Mouse (Mus musculus) monocyte, adult 5-6 weeks (primary cell): Measurements from ENCODE around the gene Esp6. TPM values are rescaled to one million over a fixed set of nuclear protein-coding genes. Genes with fewer than 3 reads are reported as not detected.
"Not testable (repeated sequence)": the region's sequence is repeated elsewhere in the genome, so short reads cannot be mapped to it uniquely, and the experiment has no call there.

Experiments
- ATAC-seq: fragments of 153-309, 156-312 bp; replicated peaks from 2 replicates; pipeline ENCODE4 v1.8.0; 2017; ENCODE audit warnings: mild to moderate bottlenecking; ENCODE audit not compliant: low TSS enrichment, insufficient number of reproducible peaks, severe bottlenecking, poor library complexity, low FRiP score
- total RNA-seq: library from RNA; stranded (forward); fragments of 200-1000, 200-491, 200-594 nt; gene quantifications from 3 replicates; pipeline ENCODE4 v1.2.3, GENCODE M21; 2017

Gene Esp6
- not detected in 3 replicates for total RNA-seq

DNA sequence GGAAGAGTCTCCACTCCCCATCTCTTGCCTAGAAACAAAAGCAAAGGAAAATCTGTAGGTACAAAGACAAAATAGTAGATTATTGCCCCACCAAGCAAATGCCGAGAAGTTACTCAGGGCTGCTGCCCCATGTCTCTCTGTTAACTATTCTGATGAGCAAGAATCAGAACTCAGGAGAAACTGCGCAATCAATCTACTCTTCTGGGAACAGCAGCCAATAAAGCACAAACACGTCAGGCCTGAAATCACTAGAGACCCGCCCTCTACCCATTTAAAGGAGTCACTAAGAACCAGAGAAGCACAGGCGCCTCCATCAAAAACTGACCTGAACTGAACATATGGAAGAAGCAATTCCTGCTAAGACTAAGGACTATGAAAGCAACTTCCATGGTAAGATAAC, at the start of gene Esp6:
Gene Esp6, plus strand, starts transcription at position 301 of the 400 bp plus-strand sequence.
- no peak for ATAC-seq

DNA sequence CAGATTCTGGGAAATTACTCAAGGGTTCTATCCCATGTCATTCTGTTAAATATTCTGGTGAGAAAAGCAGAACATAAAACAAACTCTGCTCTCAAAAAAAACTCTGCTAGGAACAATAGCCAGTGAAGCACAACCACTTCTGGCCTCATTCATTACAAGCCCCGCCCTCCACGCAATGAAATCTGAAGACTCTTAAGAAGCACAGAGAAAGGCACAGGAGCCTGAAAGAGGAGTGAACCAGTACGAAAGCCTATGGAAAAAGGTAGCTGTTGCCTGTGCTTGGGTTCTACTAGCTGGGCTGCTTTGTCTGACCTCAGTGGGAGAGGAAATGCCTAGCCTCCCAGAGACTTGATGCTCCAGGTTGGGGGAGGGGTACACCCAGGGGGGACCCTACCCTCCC, 41.5 kb upstream of the Esp6 start, which contains the start of gene Esp8:
Gene Esp8, plus strand, starts transcription at position 205 of the 400 bp plus-strand sequence.
- ATAC-seq, result no peak

DNA sequence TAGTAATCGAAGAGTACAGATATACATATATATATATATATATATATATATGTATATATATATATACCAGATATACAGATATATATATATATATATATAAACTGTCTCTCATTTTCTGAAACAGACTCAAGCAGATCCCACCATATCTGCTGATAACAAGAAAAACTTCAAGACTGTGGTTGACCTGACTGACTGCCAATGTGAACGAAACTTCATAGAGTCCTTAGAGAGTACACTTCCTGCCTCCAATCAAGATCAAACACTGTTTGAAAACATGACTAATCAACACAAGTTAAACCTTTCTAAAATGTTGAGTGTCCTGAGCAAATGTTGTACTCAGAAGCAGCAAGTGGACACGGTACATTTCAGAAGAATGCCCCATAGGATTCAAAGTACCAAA, 31.5 kb upstream of the Esp6 start:
- no peak for ATAC-seq

DNA sequence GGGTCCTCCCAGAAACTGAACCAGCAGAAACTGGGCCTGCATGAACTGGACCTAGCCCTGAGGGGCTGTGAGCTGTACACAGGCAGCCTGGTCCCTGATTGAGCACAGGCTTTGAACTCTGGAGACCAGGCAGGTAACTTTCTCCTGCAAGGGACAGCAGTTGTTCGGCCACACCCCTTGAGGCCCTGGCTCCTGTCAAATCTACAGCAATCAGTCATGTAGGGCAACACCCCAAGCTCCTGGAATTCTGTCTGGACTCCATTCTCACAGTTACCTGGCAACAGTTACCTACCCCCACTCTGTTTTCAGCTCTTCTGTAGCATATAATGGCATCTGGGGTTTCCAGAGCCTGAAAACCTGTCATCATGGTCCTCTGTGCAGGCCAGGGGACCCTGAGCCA, 30.2 kb upstream of the Esp6 start:
- ATAC-seq, result no peak

DNA sequence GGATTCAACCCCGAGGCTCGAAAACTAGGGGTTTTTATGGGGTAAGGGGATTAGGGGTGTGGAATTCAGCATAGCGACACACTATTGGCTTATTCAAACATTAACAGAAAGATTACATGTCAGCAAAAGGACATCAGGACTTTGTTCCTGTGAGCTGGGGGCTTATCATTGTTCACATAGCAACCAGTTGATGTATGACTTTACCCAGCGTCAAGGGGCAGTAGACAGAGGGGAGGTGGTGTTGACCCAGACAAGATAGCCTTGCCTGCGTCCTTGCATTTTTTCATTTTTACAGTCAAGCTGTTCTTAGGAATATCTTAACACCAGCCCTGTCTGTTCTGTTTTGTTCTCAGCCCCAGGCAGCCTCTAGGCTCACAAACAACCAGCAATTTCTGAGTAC, 14.3 kb upstream of the Esp6 start:
- ATAC-seq, result not testable (repeated sequence)

DNA sequence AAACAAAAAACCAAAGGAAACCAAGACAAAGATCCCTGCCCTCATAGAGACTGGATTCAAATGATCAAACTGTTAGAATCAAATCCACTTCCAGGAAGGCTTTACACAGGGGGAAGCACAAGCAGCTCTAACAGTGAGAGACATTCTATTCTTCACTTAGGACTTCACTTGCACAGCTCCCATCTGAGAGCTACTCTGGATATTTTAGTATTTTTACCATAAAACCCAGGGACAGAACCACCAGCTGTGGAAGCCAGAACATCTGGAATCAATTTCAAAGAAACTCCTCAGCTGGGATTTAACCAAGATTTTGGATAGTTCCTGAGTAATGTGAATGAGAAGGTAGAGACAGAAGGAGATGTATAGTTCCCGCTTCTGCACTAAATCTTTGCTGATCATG, 7.8 kb upstream of the Esp6 start:
- ATAC-seq, result no peak

DNA sequence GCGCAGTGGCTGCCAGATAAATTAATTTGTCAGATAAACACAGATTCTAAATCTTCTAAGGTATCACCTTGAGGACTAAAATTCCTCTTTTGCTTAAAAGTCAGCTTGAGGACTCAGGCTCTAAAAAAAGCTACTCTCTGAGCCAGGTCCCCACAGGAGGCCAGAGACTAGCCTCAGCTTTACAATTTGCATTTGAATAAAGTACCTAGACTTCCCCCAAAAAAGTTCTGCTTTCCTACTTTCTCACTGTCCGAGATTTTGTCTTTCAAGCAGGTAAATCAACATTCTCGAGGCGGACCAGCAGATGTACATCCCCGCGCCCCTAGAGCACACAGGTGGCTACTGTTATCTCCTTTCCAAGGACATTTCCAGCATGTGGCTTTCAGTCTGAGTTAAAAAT, 22.6 kb downstream of the Esp6 start:
- not testable (repeated sequence) for ATAC-seq

DNA sequence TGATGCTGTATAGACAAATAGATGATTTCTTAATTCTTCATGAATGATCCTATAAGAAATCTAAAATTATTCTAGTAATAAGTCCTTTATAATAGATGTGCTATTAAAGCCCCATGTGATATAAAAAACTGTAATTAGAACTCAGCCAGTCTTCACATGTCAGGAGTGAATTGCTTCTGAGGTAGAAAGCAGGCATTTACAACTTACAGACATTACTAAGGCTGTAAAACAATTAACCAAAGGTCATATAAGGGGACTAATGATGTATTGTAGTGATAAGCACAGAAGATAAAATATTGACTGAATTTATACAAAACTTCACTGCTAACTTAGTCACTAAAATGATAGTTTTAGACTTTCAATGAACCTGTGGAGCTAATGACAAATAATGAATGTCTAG, 30.0 kb downstream of the Esp6 start:
- no peak for ATAC-seq

DNA sequence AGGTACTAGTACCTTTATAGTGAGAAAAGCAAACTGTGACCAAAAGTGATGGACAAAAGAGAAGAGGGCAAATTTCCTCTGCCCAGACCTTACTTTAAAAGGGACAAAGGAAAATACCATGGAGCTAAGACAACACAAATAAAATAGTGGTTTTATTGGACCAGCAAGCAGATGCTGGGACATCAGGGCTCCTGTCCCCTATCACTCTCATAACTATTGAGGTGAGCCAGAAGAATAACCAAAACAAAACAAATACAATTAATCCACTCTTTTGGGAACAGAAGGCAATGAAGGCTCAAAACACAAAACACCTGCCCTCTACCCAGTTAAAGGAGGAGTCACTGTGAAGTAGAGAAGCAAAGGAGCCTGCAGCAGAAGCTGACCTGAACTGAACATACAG, 37.0 kb downstream of the Esp6 start, which contains the start of gene Esp4:
Gene Esp4, plus strand, starts transcription at position 301 of the 400 bp plus-strand sequence.
- ATAC-seq, result no peak

Other genes with a start within 250 kb of the Esp6 start
- 0.49 TPM in 1 of 3 replicates, not detected in the others for gene Crisp1, start 242.3 kb upstream of the Esp6 start, total RNA-seq
- gene Esp8, start 41.5 kb upstream of the Esp6 start, total RNA-seq, result not detected in 3 replicates
- gene Esp4, start 37.1 kb downstream of the Esp6 start, total RNA-seq, result not detected in 3 replicates
- gene Esp3, start 70.6 kb downstream of the Esp6 start, total RNA-seq, result not detected in 3 replicates
- gene Esp1, start 165.6 kb downstream of the Esp6 start, total RNA-seq, result not detected in 3 replicates
- gene Crisp2, start 245.5 kb downstream of the Esp6 start, total RNA-seq, result 2.0 TPM in 1 of 3 replicates, not detected in the others
- gene Rhag, start 249.6 kb downstream of the Esp6 start, total RNA-seq, result 0.49 TPM in 1 of 3 replicates, not detected in the others